Mouse (Mus musculus) CH12F3 (cell line): Measurements from ENCODE around the gene Ubtf.
"Not testable (repeated sequence)": the region's sequence is repeated elsewhere in the genome, so short reads cannot be mapped to it uniquely, and the experiment has no call there.

Source experiments
- in situ Hi-C: fragments of 300-500 bp; cut with MboI; formaldehyde crosslinking; loops from 2 replicates; pipeline ENCODE4 v1.14.3; 2020; ENCODE audit warnings: low sequenced_read_pairs

Gene Ubtf

GRCm38 (mm10) chr11:102319410-102319792 is at the start of gene Ubtf:
TSS of gene Ubtf (minus strand) at chr11:102319742.
- in situ Hi-C loops = no loop called here

DNA sequence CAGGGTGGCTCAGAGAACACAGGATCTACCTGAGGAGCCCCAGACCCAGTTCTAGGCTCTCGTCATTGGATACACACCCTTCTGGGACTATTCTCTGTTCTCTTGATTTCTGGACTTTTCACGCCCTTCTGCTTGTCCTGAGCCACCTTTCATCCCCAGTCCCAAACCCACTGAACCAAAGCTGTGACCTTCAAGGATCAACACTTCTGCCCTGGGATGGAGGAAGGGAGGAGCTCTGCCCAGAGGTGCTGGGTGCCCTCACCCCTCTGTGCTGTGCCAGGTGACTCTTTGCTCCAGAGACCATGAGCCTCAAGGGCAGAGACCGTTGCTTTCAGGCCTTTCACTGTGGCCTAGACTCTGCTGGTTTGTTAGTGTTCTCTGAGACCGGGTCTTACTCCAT is 49.7 kb upstream of the Ubtf start:
- in situ Hi-C loops = no loop called here

DNA sequence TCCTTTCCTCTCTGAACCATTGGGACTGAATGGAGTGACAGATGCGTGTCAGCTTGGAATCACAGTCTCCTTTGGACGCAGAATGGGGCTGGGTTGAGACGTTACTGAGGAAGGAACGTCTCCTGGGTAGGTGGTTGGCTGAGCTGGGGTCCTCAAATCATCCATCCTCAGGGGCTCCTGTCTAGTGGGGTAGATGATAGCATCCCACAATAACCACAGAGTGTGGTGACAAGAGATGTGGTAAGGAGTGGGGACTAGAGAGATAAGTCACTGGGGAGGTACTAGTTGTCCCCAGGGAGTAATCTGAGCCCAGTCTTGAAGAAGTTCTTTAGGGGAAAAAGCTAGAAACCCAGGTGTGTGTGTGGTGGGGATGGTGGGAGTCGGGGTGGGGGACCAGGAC is 48.8 kb upstream of the Ubtf start:
- in situ Hi-C loops = no loop called here

DNA sequence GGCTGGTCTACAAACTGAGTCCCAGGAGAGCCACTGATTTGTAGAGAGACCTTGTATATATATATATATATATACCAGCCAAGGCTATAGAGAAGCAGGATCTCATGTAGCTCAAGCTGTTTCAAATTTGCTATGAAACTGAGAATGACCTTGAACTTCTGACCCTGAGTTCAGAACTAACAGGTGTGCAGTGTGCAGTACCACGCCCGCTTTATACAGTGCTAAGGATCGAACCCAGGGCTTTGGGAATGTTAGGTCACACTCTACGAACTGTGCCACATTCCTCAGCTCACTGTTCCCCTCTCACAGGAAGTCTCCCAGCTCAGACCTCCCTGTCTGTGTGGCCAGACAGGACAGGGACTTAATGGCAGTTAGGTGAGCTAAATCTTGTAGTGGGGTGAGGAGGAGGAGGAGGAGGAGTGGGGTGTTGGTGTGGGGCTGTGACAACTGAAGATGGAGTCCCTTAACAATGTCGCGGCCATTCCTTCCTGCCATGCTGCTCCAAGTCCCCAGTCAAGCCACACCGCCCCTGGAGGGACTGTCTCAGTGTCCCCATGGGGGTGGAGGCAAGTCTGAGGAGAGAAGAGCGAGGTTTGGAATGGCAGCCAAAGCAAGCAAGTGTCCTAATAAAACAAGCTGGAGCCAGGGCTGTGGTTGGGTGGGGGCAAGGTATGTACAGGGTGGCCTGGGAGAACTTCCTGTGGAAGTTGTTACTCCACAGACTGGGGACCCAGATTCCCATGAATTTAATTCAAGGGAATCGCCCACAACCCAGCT is 48.1 kb upstream of the Ubtf start:
- in situ Hi-C loops = no loop called here

- in situ Hi-C loops = not testable (repeated sequence)
Measured at GRCm38 (mm10) chr11:102366103-102366502, 46.6 kb upstream of the Ubtf start, which contains the start of gene Slc4a1. TSS of gene Slc4a1 (minus strand) at chr11:102366203.

GRCm38 (mm10) chr11:102365699-102366098 is 46.2 kb upstream of the Ubtf start:
- in situ Hi-C loops = no loop called here

DNA sequence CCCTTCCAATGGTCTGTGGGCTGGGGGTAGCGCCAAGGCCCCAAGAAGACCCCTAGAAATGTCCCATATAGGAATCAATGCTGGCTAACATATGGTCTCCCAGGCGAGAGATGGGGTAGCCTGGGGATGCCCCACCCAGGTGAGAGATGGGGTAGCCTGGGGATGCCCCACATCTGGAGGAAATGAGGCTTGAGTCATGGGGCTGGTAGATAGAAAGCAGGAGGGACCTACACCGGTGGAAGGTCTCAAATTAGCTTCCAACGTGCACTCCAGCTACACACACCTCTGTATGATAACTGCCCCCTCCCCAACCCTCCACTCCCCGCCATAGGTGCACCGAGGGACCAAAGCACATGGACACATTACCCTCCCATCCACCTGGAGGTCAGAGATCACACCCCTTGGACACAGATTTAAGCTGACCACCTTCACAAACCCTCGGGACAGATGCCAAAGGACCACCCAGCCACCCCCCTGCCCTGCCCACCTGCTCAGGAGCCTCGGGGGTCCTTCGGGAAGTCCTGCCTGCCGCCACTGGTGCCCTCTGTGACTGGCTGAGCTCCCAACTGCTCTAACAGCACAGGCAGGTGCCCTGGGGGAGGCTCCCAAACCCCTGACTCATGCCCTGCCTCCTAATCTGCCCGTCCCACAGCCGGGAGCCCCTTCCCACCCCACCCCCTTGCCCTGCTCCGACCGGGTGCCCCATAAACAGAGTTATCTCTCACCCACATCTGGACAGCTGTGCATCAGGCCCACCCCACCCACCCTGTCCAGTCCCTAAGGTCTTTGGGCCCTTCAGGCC is 45.2 kb upstream of the Ubtf start:
- in situ Hi-C loops = no loop called here

DNA sequence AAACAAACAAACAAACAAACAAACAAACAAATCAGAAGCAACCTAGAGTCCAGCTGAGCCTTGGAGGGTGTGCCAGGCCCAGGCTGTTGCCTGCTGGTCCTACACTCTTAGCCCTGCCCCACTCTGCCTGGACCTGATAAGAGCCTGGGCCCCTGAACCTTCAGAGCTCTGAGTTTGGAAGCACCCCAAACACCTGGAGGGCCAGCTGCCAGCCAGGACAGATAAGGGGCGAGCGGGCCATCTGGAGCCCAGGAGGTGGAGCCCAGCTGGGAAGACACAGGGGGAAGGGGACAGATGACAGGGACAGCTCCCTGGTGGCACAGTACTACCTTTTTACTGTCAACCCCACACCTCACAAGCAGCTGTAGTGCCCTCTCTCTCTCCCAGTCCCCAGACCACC is 44.1 kb upstream of the Ubtf start:
- in situ Hi-C loops = no loop called here

- in situ Hi-C loops = no loop called here
Measured at GRCm38 (mm10) chr11:102361776-102362495, 42.4 kb upstream of the Ubtf start.

DNA sequence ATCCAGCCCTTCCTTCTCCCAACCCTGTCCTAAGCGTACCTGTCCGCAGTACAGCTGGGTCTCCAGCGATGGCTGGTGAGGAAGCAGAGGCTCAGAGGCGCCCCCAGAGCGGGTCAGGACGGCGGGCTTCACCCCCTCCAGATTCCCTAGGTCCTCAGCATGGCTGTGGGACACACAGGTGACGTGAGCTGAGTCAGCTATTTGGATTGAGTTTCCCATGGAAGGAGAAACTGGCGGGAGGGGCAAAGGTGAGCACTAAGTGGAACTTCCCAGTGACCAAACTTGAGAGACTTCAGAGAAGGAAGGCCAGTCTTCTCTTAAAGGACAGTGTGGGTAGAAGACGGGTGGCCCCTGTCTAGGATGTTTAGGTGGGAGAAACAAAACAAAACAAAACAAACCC is 38.8 kb upstream of the Ubtf start:
- in situ Hi-C loops = no loop called here

GRCm38 (mm10) chr11:102356636-102357350 is 37.3 kb upstream of the Ubtf start:
- in situ Hi-C loops = no loop called here

DNA sequence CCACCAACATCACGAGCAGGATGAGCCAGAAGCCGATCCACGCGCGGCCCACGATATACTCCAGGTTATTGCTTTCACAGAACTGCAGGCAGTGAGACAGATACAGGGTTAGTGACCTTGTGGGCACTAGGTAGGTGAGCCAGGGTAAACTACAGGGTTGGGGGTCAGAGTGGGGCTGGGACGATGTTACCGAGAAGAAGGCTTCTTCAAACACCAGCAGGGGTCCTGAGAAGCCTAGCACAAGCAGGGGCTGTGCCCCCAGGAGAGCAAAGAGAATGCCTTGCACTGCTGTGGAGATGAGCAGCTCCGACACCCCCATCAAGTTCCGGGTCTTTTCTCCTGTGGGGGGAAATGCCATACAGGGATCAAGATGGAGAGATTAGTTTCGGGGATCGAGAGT is 36.6 kb upstream of the Ubtf start:
- in situ Hi-C loops = no loop called here

- in situ Hi-C loops = no loop called here
Measured at GRCm38 (mm10) chr11:102355501-102355900, 36.0 kb upstream of the Ubtf start.

- in situ Hi-C loops = no loop called here
Measured at GRCm38 (mm10) chr11:102353021-102353431, 33.5 kb upstream of the Ubtf start.

DNA sequence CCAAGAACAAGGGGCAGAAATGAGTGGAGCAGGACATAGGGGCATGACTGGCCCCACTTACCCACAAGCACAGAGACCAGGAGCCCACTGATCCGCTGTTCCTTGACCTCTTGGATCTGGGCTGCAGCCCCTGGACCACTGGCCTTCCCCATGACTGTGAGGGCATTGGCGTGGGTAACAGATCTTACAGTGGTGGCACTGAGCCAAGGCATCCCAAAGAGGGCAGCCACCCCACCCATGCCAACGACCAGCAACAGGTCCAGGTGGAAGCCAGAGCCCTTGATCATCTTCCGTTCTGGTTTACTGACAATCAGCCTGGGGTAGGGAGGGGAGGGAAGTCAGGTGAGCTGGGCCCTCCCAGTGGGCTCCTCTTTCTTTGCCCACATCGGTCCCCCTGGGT is 32.8 kb upstream of the Ubtf start:
- in situ Hi-C loops = no loop called here

- in situ Hi-C loops = no loop called here
Measured at GRCm38 (mm10) chr11:102350981-102351523, 31.5 kb upstream of the Ubtf start.

GRCm38 (mm10) chr11:102350416-102350815 is 30.9 kb upstream of the Ubtf start:
- in situ Hi-C loops = no loop called here

DNA sequence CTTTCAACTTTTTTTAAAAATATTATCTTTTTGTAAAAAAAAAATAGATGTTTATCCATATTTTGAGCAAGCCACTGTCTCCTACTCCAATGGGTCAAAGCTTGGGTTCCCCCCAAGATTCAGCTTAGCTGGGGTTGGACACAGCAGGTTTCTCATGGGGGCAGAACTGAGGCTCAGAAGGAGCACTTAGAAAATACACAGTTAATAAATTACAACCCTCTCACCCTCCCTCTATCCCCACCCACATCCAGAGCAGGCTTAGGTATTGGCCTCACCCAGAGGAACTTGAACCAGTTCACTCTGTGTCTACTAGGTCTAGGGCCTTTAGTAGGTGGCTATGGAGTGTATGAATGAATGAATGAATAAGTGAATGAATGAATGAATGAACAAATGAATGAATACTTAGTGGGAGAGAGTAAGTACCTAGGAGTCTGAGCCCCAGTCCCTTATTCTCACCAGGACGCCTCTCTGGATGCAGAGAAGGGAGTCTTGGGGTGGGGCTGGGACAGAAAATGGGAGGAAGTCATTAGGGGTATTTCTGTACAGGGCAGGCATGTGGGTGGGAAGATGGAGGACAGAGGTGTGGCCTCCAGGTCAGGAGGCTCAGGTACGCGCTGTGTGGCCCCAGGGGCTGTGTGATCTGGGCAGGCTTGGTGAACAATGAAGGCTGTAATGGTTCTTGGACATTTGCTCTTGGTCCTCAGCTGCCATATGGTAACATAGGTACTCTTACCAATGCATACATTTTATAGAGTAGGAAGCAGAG is 29.8 kb upstream of the Ubtf start:
- in situ Hi-C loops = no loop called here

DNA sequence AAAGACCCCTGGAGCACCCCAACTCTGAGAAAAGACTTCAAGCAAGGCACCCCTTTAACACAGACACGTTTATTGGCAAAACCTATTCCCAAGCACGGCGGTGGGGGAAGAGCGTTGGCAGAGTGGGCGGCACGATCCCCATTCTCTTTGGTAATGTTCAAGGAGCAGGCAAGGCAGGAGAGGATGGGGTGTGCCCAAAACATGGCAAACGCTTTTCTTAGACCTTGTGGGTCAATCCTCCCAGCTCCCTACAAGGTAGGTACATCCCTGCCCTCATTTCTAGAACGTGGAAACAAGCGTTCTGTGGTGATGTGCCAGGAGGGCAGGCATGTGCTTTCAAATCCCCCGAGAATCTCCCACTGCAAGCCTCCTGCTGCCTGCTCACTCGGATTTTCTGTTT is 29.2 kb upstream of the Ubtf start:
- in situ Hi-C loops = no loop called here

GRCm38 (mm10) chr11:102348101-102348585 is 28.6 kb upstream of the Ubtf start:
- in situ Hi-C loops = no loop called here
